Mouse (Mus musculus) forebrain, embryonic 14.5 days (tissue): Measurements from ENCODE around the gene Ercc6l. TPM values are rescaled to one million over a fixed set of nuclear protein-coding genes. Genes with fewer than 3 reads are reported as not detected.

Experiments
- ATAC-seq: fragments of 200-750 bp; cut with Nextera tagmentation; 2 replicates; pipeline ENCODE4 v1.8.0; 2017; ENCODE audit warnings: mild to moderate bottlenecking, moderate library complexity
- DNase-seq: peaks from one replicate; pipeline ENCODE4 v3.0.0-alpha.2; 2015; ENCODE audit warnings: low spot score
- H3K27ac ChIP-seq: fragments of 300-500 bp; sonication (generic); 2 replicates; pipeline ENCODE4 v1.5.1; 2014; ENCODE audit warnings: low read depth, mild to moderate bottlenecking, control low read depth, low read length, moderate library complexity
- H3K27me3 ChIP-seq: fragments of 300-500 bp; sonication (generic); replicated peaks from 2 replicates; pipeline ENCODE4 v1.6.1; 2014; ENCODE audit warnings: low read length, control low read depth, mixed read lengths; ENCODE audit not compliant: control insufficient read depth, insufficient read depth
- H3K36me3 ChIP-seq: fragments of 300-500 bp; sonication (generic); 2 replicates; pipeline ENCODE4 v1.6.1; 2014; ENCODE audit warnings: low read length, control low read depth; ENCODE audit not compliant: control insufficient read depth, insufficient read depth
- H3K4me1 ChIP-seq: fragments of 300-500 bp; sonication (generic); 2 replicates; pipeline ENCODE4 v1.6.1; 2014; ENCODE audit warnings: antibody characterized with exemption, low read length, control low read depth; ENCODE audit not compliant: control insufficient read depth, insufficient read depth
- H3K4me2 ChIP-seq: fragments of 300-500 bp; sonication (generic); 2 replicates; pipeline ENCODE4 v1.6.1; 2014; ENCODE audit warnings: mild to moderate bottlenecking, control low read depth, low read length
- H3K4me3 ChIP-seq: fragments of 300-500 bp; sonication (generic); 2 replicates; pipeline ENCODE4 v1.5.1; 2014; ENCODE audit warnings: low read depth, low read length, control low read depth
- H3K9ac ChIP-seq: fragments of 300-500 bp; sonication (generic); 2 replicates; pipeline ENCODE4 v1.6.1; 2014; ENCODE audit warnings: mild to moderate bottlenecking, low read length, control low read depth, moderate library complexity
- H3K9me3 ChIP-seq: fragments of 300-500 bp; sonication (generic); replicated peaks from 2 replicates; pipeline ENCODE4 v1.6.1; 2016; ENCODE audit warnings: low read length, control low read depth, mixed read lengths; ENCODE audit not compliant: control insufficient read depth
- WGBS: fragments of 180-500 bp; shearing (Covaris S2); extraction: QIAGEN DNeasy Blood & Tissue Kit; methylation state at CpG from one replicate; pipeline ENCODE4 v1.1.7; 2014; 5-methylcytosine and 5-hydroxymethylcytosine counted together
- polyA plus RNA-seq: library from polyadenylated mRNA; unstranded; fragments of >200 nt; fragmentation: Nextera tagmentation; extraction: Ambion mirVana; gene quantifications from 2 replicates; pipeline ENCODE4 v1.2.1, GENCODE M21; 2014

The Ercc6l gene
- polyA plus RNA-seq, 1 experiment from 2014 or later = 6.1 TPM

- Histone ChIP-seq H3K4me1 (no peaks in the 10 kb centered on the region), H3K36me3 (no peaks in the 10 kb centered on the region), H3K9me3 (no peaks in the 10 kb centered on the region), H3K9ac (no peak overlapping the region), H3K4me3 (no peak overlapping the region), H3K4me2 (no peak overlapping the region), H3K27me3 (no peaks in the 10 kb centered on the region), H3K27ac (no peak overlapping the region)
- no peak for ATAC-seq
- no peak for DNase-seq
- 49% methylated on average over 3 of the region's 3 CpGs for WGBS
These were observed 13.2 kb upstream of the Ercc6l start for GRCm38 (mm10) chrX:102170135-102170534.

GRCm38 (mm10) chrX:102169724-102170123 is 12.8 kb upstream of the Ercc6l start:
- H3K4me3 ChIP-seq = no peak overlapping the region
- H3K36me3 ChIP-seq = no peaks in the 10 kb centered on the region
- H3K9ac ChIP-seq = no peak overlapping the region
- no peak for ATAC-seq
- H3K27me3 ChIP-seq = no peaks in the 10 kb centered on the region
- no peaks in the 10 kb centered on the region for H3K9me3 ChIP-seq
- no peak overlapping the region for H3K27ac ChIP-seq
- no peak overlapping the region for H3K4me2 ChIP-seq
- no peaks in the 10 kb centered on the region for H3K4me1 ChIP-seq
- WGBS = 52% methylated on average over 1 of the region's 1 CpGs
- no peak for DNase-seq

DNA sequence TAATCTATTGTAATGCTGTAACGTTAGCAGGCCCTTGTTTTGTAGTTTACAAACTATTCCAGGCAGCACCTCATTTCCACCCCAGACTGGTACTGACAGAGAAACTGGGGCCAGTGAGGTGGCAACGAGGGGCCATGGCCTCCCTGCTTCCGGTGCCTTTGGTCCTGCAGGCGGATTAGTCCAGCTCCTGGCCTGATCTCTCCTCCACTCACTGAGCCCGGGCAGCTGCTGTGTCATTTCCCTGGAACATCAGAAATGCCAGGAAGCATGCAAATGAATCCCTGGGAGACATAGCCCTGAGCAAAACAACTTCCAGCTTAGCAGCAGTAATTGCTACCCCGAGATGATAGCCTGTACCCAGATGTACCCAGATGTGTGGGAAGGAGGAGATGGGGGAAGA is 10.1 kb upstream of the Ercc6l start:
- no peak overlapping the region for H3K4me3 ChIP-seq
- no peaks in the 10 kb centered on the region for H3K36me3 ChIP-seq
- H3K4me1 ChIP-seq = no peaks in the 10 kb centered on the region
- ATAC-seq (no peak), DNase-seq (no peak)
- no peak overlapping the region for H3K4me2 ChIP-seq
- H3K27ac ChIP-seq = peak overlapping the region; percentile 17; the same call in 1 of the 2 replicates
- 42% methylated on average over 6 of the region's 6 CpGs for WGBS
- no peaks in the 10 kb centered on the region for H3K9me3 ChIP-seq
- H3K9ac ChIP-seq = no peak overlapping the region
- H3K27me3 ChIP-seq = no peaks in the 10 kb centered on the region

DNA sequence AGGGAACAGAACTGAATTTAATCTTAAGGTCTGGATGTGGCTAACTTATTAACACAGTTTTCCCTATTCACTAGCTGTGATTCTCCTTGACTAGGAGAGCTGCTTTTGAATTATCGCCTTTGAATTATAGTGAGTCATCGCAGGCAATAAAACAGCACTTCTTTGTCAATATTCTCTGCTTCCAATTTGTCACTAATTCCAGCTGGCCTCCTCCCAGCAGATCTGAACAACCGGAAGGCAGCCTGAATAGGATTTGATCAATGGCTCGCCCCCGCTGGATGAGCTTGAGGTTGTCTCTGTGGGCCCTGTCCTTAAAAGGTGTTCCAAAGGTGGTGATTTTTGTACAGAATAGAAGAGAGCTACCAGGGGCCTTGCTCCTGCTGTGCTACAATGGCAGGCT is 9.6 kb upstream of the Ercc6l start:
- Histone ChIP-seq H3K4me3 (no peak overlapping the region), H3K9ac (no peak overlapping the region), H3K27ac (peak overlapping the region; percentile 17; the same call in 1 of the 2 replicates), H3K27me3 (no peaks in the 10 kb centered on the region), H3K4me1 (no peaks in the 10 kb centered on the region), H3K4me2 (no peak overlapping the region), H3K36me3 (no peaks in the 10 kb centered on the region), H3K9me3 (no peaks in the 10 kb centered on the region)
- 43% methylated on average over 5 of the region's 5 CpGs for WGBS
- ATAC-seq (no peak), DNase-seq (peak; percentile 33)

- Histone ChIP-seq H3K4me2 (no peak overlapping the region), H3K9me3 (no peaks in the 10 kb centered on the region), H3K4me3 (no peak overlapping the region), H3K27ac (no peak overlapping the region), H3K27me3 (no peaks in the 10 kb centered on the region), H3K9ac (no peak overlapping the region), H3K4me1 (no peaks in the 10 kb centered on the region), H3K36me3 (no peaks in the 10 kb centered on the region)
- no peak for DNase-seq
- 71% methylated on average over 4 of the region's 4 CpGs for WGBS
- ATAC-seq = no peak
These were observed 6.6 kb upstream of the Ercc6l start for GRCm38 (mm10) chrX:102163529-102163928.

DNA sequence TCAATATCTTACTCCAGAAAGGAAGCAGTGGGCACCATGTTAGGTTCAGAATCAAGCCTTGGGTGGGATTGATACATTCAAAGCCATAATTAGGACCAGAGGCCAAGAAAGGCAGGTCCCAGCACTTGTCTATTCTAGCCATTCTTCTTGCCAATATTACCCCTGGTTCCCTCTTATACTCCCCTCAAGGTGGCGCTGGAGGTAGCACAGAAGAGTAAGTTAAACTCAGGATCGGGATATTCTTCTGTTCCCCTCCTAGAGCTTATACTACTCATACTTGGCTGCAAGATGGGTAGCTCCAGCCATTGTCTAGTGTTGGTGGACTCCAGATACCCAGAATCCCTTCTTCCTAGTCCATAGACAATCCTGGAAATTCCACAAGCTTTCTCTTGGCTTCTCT is 6.2 kb upstream of the Ercc6l start:
- no peak overlapping the region for H3K4me2 ChIP-seq
- no peak for ATAC-seq
- no peak overlapping the region for H3K9ac ChIP-seq
- H3K4me3 ChIP-seq = no peak overlapping the region
- no peaks in the 10 kb centered on the region for H3K27me3 ChIP-seq
- H3K36me3 ChIP-seq = no peaks in the 10 kb centered on the region
- no peaks in the 10 kb centered on the region for H3K4me1 ChIP-seq
- H3K27ac ChIP-seq = no peak overlapping the region
- DNase-seq = no peak
- H3K9me3 ChIP-seq = no peaks in the 10 kb centered on the region
- 38% methylated on average over 2 of the region's 2 CpGs for WGBS

DNA sequence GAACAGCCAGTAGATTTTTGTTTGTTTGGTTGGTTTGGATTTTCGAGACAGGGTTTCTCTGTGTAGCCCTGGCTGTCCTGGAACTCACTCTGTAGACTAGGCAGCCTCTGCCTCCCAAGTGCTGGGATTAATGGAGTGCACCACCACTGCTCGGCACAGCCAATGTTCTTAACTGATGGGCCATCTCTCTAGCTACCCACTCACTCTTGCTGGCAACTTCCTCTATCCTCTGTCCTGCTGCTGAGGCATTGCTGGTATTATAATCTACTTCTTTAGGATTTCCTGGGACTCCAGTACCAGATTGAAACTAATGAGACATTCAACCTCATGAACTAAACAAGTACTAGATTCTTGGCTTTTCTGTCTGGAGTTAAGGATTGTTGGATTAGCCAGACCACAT is 3.6 kb upstream of the Ercc6l start:
- Histone ChIP-seq H3K4me2 (no peak overlapping the region), H3K9me3 (no peaks in the 10 kb centered on the region), H3K4me3 (no peak overlapping the region), H3K9ac (no peak overlapping the region), H3K27me3 (no peaks in the 10 kb centered on the region), H3K36me3 (no peaks in the 10 kb centered on the region), H3K4me1 (no peaks in the 10 kb centered on the region), H3K27ac (no peak overlapping the region)
- 67% methylated on average over 2 of the region's 2 CpGs for WGBS
- DNase-seq = no peak
- ATAC-seq = no peak

DNA sequence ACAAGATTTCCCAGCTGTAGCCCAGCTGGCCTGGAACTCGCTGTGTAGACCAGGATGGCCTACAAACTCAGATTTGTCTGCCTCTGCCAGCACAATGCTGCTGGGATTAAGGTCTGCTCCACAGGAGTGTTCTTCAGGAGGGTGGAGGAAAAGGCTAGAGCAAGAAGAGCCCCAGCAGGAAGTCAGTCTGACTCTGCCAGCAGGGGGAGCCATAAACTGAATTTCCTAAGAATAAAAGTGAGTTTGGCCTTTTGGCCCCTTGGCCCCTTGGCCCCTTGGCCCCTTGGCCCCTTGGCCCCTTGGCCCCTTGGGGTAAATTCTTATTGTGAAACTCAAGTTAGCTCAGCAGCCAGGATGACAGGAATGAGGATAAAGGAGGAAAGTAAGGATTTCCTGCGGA is 2.9 kb upstream of the Ercc6l start:
- no peaks in the 10 kb centered on the region for H3K4me1 ChIP-seq
- no peak for DNase-seq
- no peak overlapping the region for H3K9ac ChIP-seq
- no peak overlapping the region for H3K4me2 ChIP-seq
- ATAC-seq = no peak
- no peak overlapping the region for H3K27ac ChIP-seq
- H3K36me3 ChIP-seq = no peaks in the 10 kb centered on the region
- H3K4me3 ChIP-seq = no peak overlapping the region
- no peaks in the 10 kb centered on the region for H3K27me3 ChIP-seq
- H3K9me3 ChIP-seq = no peaks in the 10 kb centered on the region
- WGBS = 55% methylated on average over 2 of the region's 2 CpGs

DNA sequence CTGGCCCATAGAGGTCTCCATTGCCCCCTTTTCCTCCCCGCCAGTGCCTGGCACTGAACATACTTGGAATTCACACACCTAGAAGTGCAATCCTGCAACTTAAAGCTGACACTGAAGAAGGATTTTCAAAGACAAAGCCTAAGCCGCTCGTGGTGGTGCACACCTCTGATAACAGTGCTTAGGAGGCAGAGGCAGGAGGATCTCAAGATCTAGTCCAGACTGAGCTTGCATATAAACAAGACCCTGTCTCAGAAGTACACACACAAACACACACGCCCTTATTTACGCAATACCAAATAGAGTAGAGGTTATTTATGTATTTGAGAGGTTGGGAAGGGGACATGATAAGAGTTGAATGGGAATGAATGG is 516 bp upstream of the Ercc6l start:
- DNase-seq (no peak), ATAC-seq (no peak; the same call in 1 of the 2 replicates)
- H3K36me3 ChIP-seq = no peaks in the 10 kb centered on the region
- peak overlapping the region; percentile 52; the same call in 1 of the 2 replicates for H3K27ac ChIP-seq
- H3K9ac ChIP-seq = no peak overlapping the region; the same call in 1 of the 2 replicates
- 61% methylated on average over 5 of the region's 5 CpGs for WGBS
- H3K4me2 ChIP-seq = peak overlapping the region; percentile 40
- H3K9me3 ChIP-seq = no peaks in the 10 kb centered on the region
- H3K4me1 ChIP-seq = no peaks in the 10 kb centered on the region
- peak overlapping the region; percentile 33 for H3K4me3 ChIP-seq
- no peaks in the 10 kb centered on the region for H3K27me3 ChIP-seq
